Mouse (Mus musculus): Measurements from ENCODE around the gene Sema4c. TPM values are rescaled to one million over a fixed set of nuclear protein-coding genes. Genes with fewer than 3 reads are reported as not detected.

Gene Sema4c
- polyA plus RNA-seq, 1 experiment, result not detected

- 57% methylated on average over 5 of the region's 5 CpGs for WGBS
- Histone ChIP-seq H3K4me3 (ENCODE audit: insufficient read depth, low read depth, low read length) (no peak overlapping the region), H3K27ac (ENCODE audit: insufficient read depth, low read depth, low read length) (no peak overlapping the region), H3K4me1 (ENCODE audit: control insufficient read depth, insufficient read depth, low read length) (peaks cover 32% of the 10 kb centered on the region)
- TF ChIP-seq POLR2A (IDR thresholded peaks at IDR 0.05; ENCODE audit: insufficient read depth, low read depth, low read length), result no peak
- TF ChIP-seq CTCF (IDR thresholded peaks at IDR 0.05; ENCODE audit: insufficient read depth, low read depth, low read length), result no peak
These were observed 23.1 kb upstream of the Sema4c start for GRCm38 (mm10) chr1:36581260-36581659.

- H3K4me3 ChIP-seq (ENCODE audit: insufficient read depth, low read depth, low read length), result peak overlapping the region; percentile 8; the same call in 1 of the 2 replicates
These were observed 22.4 kb upstream of the Sema4c start for GRCm38 (mm10) chr1:36580384-36581207.

GRCm38 (mm10) chr1:36579974-36580383 is 21.8 kb upstream of the Sema4c start:
- peak overlapping the region; percentile 44 for H3K27ac ChIP-seq (ENCODE audit: insufficient read depth, low read depth, low read length)
- peaks cover 39% of the 10 kb centered on the region for H3K4me1 ChIP-seq (ENCODE audit: control insufficient read depth, insufficient read depth, low read length)
- WGBS, result 35% methylated on average over 6 of the region's 6 CpGs
- no peak overlapping the region for H3K4me3 ChIP-seq (ENCODE audit: insufficient read depth, low read depth, low read length)
- TF ChIP-seq CTCF (IDR thresholded peaks at IDR 0.05; ENCODE audit: insufficient read depth, low read depth, low read length) (no peak), POLR2A (IDR thresholded peaks at IDR 0.05; ENCODE audit: insufficient read depth, low read depth, low read length) (no peak)

More at GRCm38 (mm10) chr1:36580384-36581207, 22.4 kb upstream of the Sema4c start:
- peak overlapping the region; percentile 44 for H3K27ac ChIP-seq (ENCODE audit: insufficient read depth, low read depth, low read length)
- 5% methylated on average over 17 of the region's 17 CpGs for WGBS
- TF ChIP-seq POLR2A (IDR thresholded peaks at IDR 0.05; ENCODE audit: insufficient read depth, low read depth, low read length) (no peak), CTCF (IDR thresholded peaks at IDR 0.05; ENCODE audit: insufficient read depth, low read depth, low read length) (peak; percentile 15; the same call in 1 of the 2 replicates)
- H3K4me1 ChIP-seq (ENCODE audit: control insufficient read depth, insufficient read depth, low read length), result peaks cover 36% of the 10 kb centered on the region

- WGBS, result 86% methylated on average over 6 of the region's 6 CpGs
- no peak overlapping the region for H3K4me3 ChIP-seq (ENCODE audit: insufficient read depth, low read depth, low read length)
- peaks cover 41% of the 10 kb centered on the region for H3K4me1 ChIP-seq (ENCODE audit: control insufficient read depth, insufficient read depth, low read length)
- TF ChIP-seq POLR2A (IDR thresholded peaks at IDR 0.05; ENCODE audit: insufficient read depth, low read depth, low read length), result no peak
- TF ChIP-seq CTCF (IDR thresholded peaks at IDR 0.05; ENCODE audit: insufficient read depth, low read depth, low read length), result no peak
- no peak overlapping the region for H3K27ac ChIP-seq (ENCODE audit: insufficient read depth, low read depth, low read length)
These were observed 19.0 kb upstream of the Sema4c start for GRCm38 (mm10) chr1:36576991-36577675.

GRCm38 (mm10) chr1:36575347-36575746 is 17.2 kb upstream of the Sema4c start:
- 85% methylated on average over 6 of the region's 6 CpGs for WGBS
- Histone ChIP-seq H3K27ac (ENCODE audit: insufficient read depth, low read depth, low read length) (no peak overlapping the region), H3K4me3 (ENCODE audit: insufficient read depth, low read depth, low read length) (no peak overlapping the region), H3K4me1 (ENCODE audit: control insufficient read depth, insufficient read depth, low read length) (peaks cover 27% of the 10 kb centered on the region)
- TF ChIP-seq POLR2A (IDR thresholded peaks at IDR 0.05; ENCODE audit: insufficient read depth, low read depth, low read length), result no peak
- no peak for TF ChIP-seq CTCF (IDR thresholded peaks at IDR 0.05; ENCODE audit: insufficient read depth, low read depth, low read length)

- TF ChIP-seq POLR2A (IDR thresholded peaks at IDR 0.05; ENCODE audit: insufficient read depth, low read depth, low read length) (no peak), CTCF (IDR thresholded peaks at IDR 0.05; ENCODE audit: insufficient read depth, low read depth, low read length) (no peak)
- Histone ChIP-seq H3K27ac (ENCODE audit: insufficient read depth, low read depth, low read length) (no peak overlapping the region), H3K4me3 (ENCODE audit: insufficient read depth, low read depth, low read length) (no peak overlapping the region), H3K4me1 (ENCODE audit: control insufficient read depth, insufficient read depth, low read length) (peaks cover 24% of the 10 kb centered on the region)
- 89% methylated on average over 5 of the region's 5 CpGs for WGBS
These were observed 16.2 kb upstream of the Sema4c start for GRCm38 (mm10) chr1:36574196-36574955.

GRCm38 (mm10) chr1:36573524-36573923 is 15.4 kb upstream of the Sema4c start:
- H3K4me3 ChIP-seq (ENCODE audit: insufficient read depth, low read depth, low read length), result no peak overlapping the region
- peaks cover 29% of the 10 kb centered on the region for H3K4me1 ChIP-seq (ENCODE audit: control insufficient read depth, insufficient read depth, low read length)
- no peak overlapping the region for H3K27ac ChIP-seq (ENCODE audit: insufficient read depth, low read depth, low read length)
- WGBS, result 96% methylated on average over 8 of the region's 8 CpGs
- no peak for TF ChIP-seq CTCF (IDR thresholded peaks at IDR 0.05; ENCODE audit: insufficient read depth, low read depth, low read length)
- TF ChIP-seq POLR2A (IDR thresholded peaks at IDR 0.05; ENCODE audit: insufficient read depth, low read depth, low read length), result no peak

GRCm38 (mm10) chr1:36572709-36573108 is 14.6 kb upstream of the Sema4c start:
- 72% methylated on average over 1 of the region's 1 CpGs for WGBS
- TF ChIP-seq CTCF (IDR thresholded peaks at IDR 0.05; ENCODE audit: insufficient read depth, low read depth, low read length) (no peak), POLR2A (IDR thresholded peaks at IDR 0.05; ENCODE audit: insufficient read depth, low read depth, low read length) (no peak)

More at GRCm38 (mm10) chr1:36572709-36573108, 14.6 kb upstream of the Sema4c start:
- Histone ChIP-seq H3K4me3 (ENCODE audit: insufficient read depth, low read depth, low read length) (no peak overlapping the region), H3K4me1 (ENCODE audit: control insufficient read depth, insufficient read depth, low read length) (peaks cover 37% of the 10 kb centered on the region), H3K27ac (ENCODE audit: insufficient read depth, low read depth, low read length) (no peak overlapping the region)

Data from olfactory bulb, adult 2 months (tissue).